Mouse (Mus musculus) retina, postnatal 7 days (tissue): ENCODE data around the gene Cypt14.
"Not testable (repeated sequence)": the region's sequence is repeated elsewhere in the genome, so short reads cannot be mapped to it uniquely, and the experiment has no call there.

Experiments used
- DNase-seq: peaks from one replicate; pipeline ENCODE4 v3.0.0-alpha.2; 2012; ENCODE audit warnings: low read depth, low spot score

The Cypt14 gene

GRCm38 (mm10) chrX:39863504-39863903, at the start of gene Cypt14:
Cypt14 (minus strand) TSS chrX:39863604.
- DNase-seq = not testable (repeated sequence)
